Mouse (Mus musculus) heart, embryonic 15.5 days (tissue): ENCODE measurements at regions not wholly inside any gene's neighbourhood (a gene's known extent, or its start where the extent isn't known, plus 50 kb on each side); places are given as distances from the start of the nearest gene placed in this dataset.

ENCODE experiments used
- ATAC-seq: fragments of 200-750 bp; cut with Nextera tagmentation; replicated peaks from 2 replicates; pipeline ENCODE4 v1.8.0; 2017; ENCODE audit warnings: low read depth, moderate TSS enrichment; ENCODE audit not compliant: insufficient number of reproducible peaks, insufficient read depth, low FRiP score
- H3K27ac ChIP-seq: fragments of 300-500 bp; sonication (generic); 2 replicates; pipeline ENCODE4 v1.5.1; 2015; ENCODE audit warnings: mild to moderate bottlenecking, inconsistent platforms
- H3K27me3 ChIP-seq: fragments of 300-500 bp; sonication (generic); 2 replicates; pipeline ENCODE4 v1.6.1; 2015; ENCODE audit warnings: inconsistent platforms
- H3K36me3 ChIP-seq: fragments of 300-500 bp; sonication (generic); 2 replicates; pipeline ENCODE4 v1.6.1; 2015; ENCODE audit warnings: mild to moderate bottlenecking, inconsistent platforms
- H3K4me1 ChIP-seq: fragments of 300-500 bp; sonication (generic); replicated peaks from 2 replicates; pipeline ENCODE4 v1.6.1; 2015; ENCODE audit warnings: inconsistent platforms
- H3K4me2 ChIP-seq: fragments of 300-500 bp; sonication (generic); 2 replicates; pipeline ENCODE4 v1.6.1; 2015; ENCODE audit warnings: inconsistent platforms, mild to moderate bottlenecking, moderate library complexity
- H3K4me3 ChIP-seq: fragments of 300-500 bp; sonication (generic); 2 replicates; pipeline ENCODE4 v1.5.1; 2015; ENCODE audit warnings: mild to moderate bottlenecking, inconsistent platforms
- H3K9ac ChIP-seq: fragments of 300-500 bp; sonication (generic); 2 replicates; pipeline ENCODE4 v1.6.1; 2015; ENCODE audit warnings: mild to moderate bottlenecking, inconsistent platforms
- H3K9me3 ChIP-seq: fragments of 300-500 bp; sonication (generic); replicated peaks from 2 replicates; pipeline ENCODE4 v1.6.1; 2016; ENCODE audit warnings: inconsistent platforms
- WGBS: fragments of 180-500 bp; shearing (Covaris S2); methylation state at CpG from one replicate; pipeline ENCODE4 v1.1.7; 2015; ENCODE audit warnings: mixed read lengths; 5-methylcytosine and 5-hydroxymethylcytosine counted together

GRCm38 (mm10) chr5:74943737-74944403, 100.7 kb downstream of the Chic2 start:
- peaks cover 45% of the 10 kb centered on the region for H3K27me3 ChIP-seq
- no peaks in the 10 kb centered on the region for H3K36me3 ChIP-seq
- H3K4me2 ChIP-seq, result peak overlapping the region; percentile 62
- under 1% methylated on average over 23 of the region's 23 CpGs for WGBS
- ATAC-seq, result peak; percentile 91
- H3K27ac ChIP-seq, result peak overlapping the region; percentile 63
- peak overlapping the region; percentile 38; the same call in 1 of the 2 replicates for H3K9ac ChIP-seq
- no peaks in the 10 kb centered on the region for H3K9me3 ChIP-seq
- peaks cover 16% of the 10 kb centered on the region for H3K4me1 ChIP-seq
- H3K4me3 ChIP-seq, result peak overlapping the region; percentile 38

DNA sequence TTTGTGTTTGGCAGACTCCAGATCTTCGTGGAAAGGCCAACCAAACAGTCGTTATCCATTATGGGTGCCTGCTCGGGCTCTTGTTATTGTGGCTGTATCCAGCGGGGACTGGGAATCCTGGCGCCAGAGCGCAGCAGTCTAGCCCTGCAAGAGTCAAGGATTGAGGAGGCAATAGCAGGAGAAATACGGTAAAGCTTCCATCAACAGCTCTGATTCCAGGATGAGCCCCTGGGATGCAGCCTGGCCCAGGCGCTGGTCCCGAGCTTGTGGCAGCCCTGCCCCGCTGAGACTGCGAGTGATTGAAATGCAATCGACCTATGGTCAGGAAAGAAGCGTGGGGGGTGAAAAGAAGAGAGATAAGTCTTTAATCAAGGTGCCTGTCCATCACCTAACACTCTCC, 103.1 kb downstream of the Chic2 start:
- 0 out of 2 replicates have a peak, but pooled peaks have one; percentile 23 for ATAC-seq
- 4% methylated on average over 13 of the region's 13 CpGs for WGBS
- Histone ChIP-seq H3K4me2 (0 out of 2 replicates have a peak overlapping the region, but pooled peaks have one; percentile 20), H3K27ac (no peak overlapping the region), H3K4me3 (no peak overlapping the region), H3K9me3 (no peaks in the 10 kb centered on the region), H3K36me3 (no peaks in the 10 kb centered on the region), H3K9ac (no peak overlapping the region), H3K4me1 (peaks cover 16% of the 10 kb centered on the region), H3K27me3 (peaks cover 34% of the 10 kb centered on the region)

DNA sequence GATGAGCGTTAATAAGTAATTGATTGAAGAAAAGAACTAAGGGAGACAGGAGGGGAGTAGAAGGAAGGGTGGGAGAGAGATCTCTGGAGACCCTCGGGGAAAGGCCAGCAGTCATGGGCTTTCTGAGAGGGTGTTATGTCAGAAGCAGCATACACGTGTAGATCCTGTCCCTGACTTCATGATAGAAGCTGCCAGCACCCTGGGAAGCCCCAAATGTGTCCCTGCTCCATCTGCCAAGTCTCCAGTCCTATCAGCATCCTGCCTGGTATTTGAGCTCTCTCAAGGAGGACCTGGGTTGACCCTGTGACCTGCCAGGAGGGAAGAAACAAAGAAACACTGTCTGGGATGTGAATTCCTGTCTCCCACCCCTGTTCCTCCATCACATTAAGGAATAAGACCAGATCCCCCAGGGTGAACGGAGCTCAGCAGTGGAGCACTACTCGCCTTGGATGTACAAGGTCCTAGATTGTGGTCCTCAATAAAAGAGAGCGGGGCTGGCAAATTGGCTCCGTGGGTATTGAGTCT, 107.1 kb downstream of the Chic2 start:
- Histone ChIP-seq H3K36me3 (no peaks in the 10 kb centered on the region), H3K27me3 (peaks cover 15% of the 10 kb centered on the region), H3K9ac (no peak overlapping the region), H3K4me2 (no peak overlapping the region), H3K4me3 (no peak overlapping the region), H3K27ac (no peak overlapping the region), H3K9me3 (no peaks in the 10 kb centered on the region), H3K4me1 (peaks cover 11% of the 10 kb centered on the region)
- WGBS, result 50% methylated on average over 7 of the region's 7 CpGs
- ATAC-seq, result no peak

DNA sequence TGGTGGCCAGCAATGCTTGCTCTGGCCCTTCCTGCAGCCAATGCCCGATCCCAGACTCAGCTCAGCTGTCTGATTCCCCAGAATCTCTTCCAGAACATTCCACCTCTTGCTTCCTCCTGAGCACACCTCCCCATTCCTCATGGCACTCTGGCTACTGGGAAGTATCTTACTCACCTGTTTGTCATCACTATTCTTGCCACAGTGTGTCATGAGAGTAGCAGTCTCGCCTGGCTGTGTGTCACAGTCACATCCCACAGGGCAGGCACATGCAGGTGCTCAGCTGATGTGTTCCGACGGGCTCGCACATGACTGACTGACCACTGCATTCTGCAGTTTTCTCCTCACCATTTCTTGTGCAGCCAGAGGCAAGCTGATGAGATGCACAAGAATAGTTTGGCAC, 108.5 kb downstream of the Chic2 start:
- Histone ChIP-seq H3K36me3 (no peaks in the 10 kb centered on the region), H3K27me3 (peaks cover 9% of the 10 kb centered on the region), H3K9ac (no peak overlapping the region), H3K4me2 (no peak overlapping the region), H3K9me3 (no peaks in the 10 kb centered on the region), H3K27ac (peak overlapping the region; percentile 23; the same call in 1 of the 2 replicates), H3K4me3 (no peak overlapping the region), H3K4me1 (peaks cover 11% of the 10 kb centered on the region)
- 48% methylated on average over 5 of the region's 5 CpGs for WGBS
- no peak for ATAC-seq

- H3K27ac ChIP-seq, result peak overlapping the region; percentile 23; the same call in 1 of the 2 replicates
- H3K9ac ChIP-seq, result no peak overlapping the region
- no peak overlapping the region for H3K4me2 ChIP-seq
- H3K36me3 ChIP-seq, result no peaks in the 10 kb centered on the region
- H3K9me3 ChIP-seq, result no peaks in the 10 kb centered on the region
- 67% methylated on average over 8 of the region's 8 CpGs for WGBS
- H3K4me3 ChIP-seq, result no peak overlapping the region
- H3K4me1 ChIP-seq, result peaks cover 11% of the 10 kb centered on the region
- ATAC-seq, result no peak
- H3K27me3 ChIP-seq, result peaks cover 9% of the 10 kb centered on the region
These were observed 108.9 kb downstream of the Chic2 start for GRCm38 (mm10) chr5:74935676-74936075.

DNA sequence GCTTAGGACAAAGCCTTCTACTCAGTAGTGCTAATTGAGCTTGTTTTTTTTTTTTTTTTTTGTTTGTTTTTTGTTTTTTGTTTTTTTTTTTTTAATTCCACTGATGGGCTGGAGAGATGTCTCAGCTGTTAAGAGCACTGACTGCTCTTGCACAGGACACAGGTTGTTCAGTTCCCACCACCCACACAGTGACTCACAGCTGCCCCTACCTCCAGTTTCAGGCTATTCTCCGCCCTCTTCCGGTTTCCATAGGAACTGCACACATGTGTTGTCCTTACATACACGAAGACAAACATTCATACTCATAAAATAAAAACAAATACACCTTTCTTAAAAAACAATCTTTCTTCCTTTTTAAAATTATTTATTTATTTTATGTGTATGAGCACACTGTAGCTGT, 111.3 kb downstream of the Chic2 start:
- Histone ChIP-seq H3K4me1 (peaks cover 11% of the 10 kb centered on the region), H3K36me3 (no peaks in the 10 kb centered on the region), H3K4me2 (no peak overlapping the region), H3K27me3 (no peaks in the 10 kb centered on the region), H3K27ac (no peak overlapping the region), H3K9me3 (no peaks in the 10 kb centered on the region), H3K9ac (no peak overlapping the region), H3K4me3 (no peak overlapping the region)
- 94% methylated on average over 3 of the region's 3 CpGs for WGBS
- no peak for ATAC-seq

GRCm38 (mm10) chr5:74932206-74932605, 112.4 kb downstream of the Chic2 start:
- no peak for ATAC-seq
- no peak overlapping the region for H3K9ac ChIP-seq
- peak overlapping the region; percentile 41; the same call in 1 of the 2 replicates for H3K27ac ChIP-seq
- H3K27me3 ChIP-seq, result no peaks in the 10 kb centered on the region
- peak overlapping the region; percentile 46 for H3K4me2 ChIP-seq
- 53% methylated on average over 13 of the region's 13 CpGs for WGBS
- H3K4me3 ChIP-seq, result peak overlapping the region; percentile 1; the same call in 1 of the 2 replicates
- H3K9me3 ChIP-seq, result no peaks in the 10 kb centered on the region
- H3K4me1 ChIP-seq, result peaks cover 11% of the 10 kb centered on the region
- H3K36me3 ChIP-seq, result no peaks in the 10 kb centered on the region

- no peaks in the 10 kb centered on the region for H3K27me3 ChIP-seq
- 0 out of 2 replicates have a peak, but pooled peaks have one; percentile 55 for ATAC-seq
- no peaks in the 10 kb centered on the region for H3K36me3 ChIP-seq
- H3K4me1 ChIP-seq, result peaks cover 11% of the 10 kb centered on the region
- H3K9ac ChIP-seq, result no peak overlapping the region
- H3K4me2 ChIP-seq, result peak overlapping the region; percentile 46
- WGBS, result 27% methylated on average over 12 of the region's 12 CpGs
- H3K9me3 ChIP-seq, result no peaks in the 10 kb centered on the region
- peak overlapping the region; percentile 41 for H3K27ac ChIP-seq
- peak overlapping the region; percentile 1; the same call in 1 of the 2 replicates for H3K4me3 ChIP-seq
These were observed 112.8 kb downstream of the Chic2 start for GRCm38 (mm10) chr5:74931765-74932164.

- 69% methylated on average over 2 of the region's 2 CpGs for WGBS
- no peak for ATAC-seq
These were observed 117.0 kb downstream of the Chic2 start for GRCm38 (mm10) chr5:74927543-74927942.

DNA sequence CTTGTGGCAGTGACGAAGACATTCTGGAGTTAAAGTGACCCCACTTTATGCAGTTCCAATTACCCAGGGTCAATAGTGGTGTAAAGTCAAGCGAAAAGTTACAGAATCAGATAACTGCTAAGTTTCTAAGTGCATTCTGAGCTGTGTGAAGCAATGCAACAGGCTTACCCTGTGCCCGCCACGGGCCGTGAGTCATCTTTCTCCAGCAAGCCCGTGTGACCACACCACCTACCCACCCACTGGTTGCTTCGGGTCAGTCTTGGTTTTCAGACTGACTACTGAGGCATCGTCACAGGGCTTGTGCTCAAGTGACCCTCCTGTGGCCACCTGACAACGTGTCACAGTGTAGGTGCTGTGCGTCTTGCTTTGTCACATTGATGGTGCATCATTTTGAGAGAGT, 118.8 kb downstream of the Chic2 start:
- no peak for ATAC-seq
- H3K4me1 ChIP-seq, result no peaks in the 10 kb centered on the region
- 81% methylated on average over 10 of the region's 10 CpGs for WGBS

More at GRCm38 (mm10) chr5:74927543-74927942, 117.0 kb downstream of the Chic2 start:
- Histone ChIP-seq H3K4me3 (no peak overlapping the region), H3K27ac (no peak overlapping the region), H3K9me3 (no peaks in the 10 kb centered on the region), H3K9ac (no peak overlapping the region), H3K27me3 (no peaks in the 10 kb centered on the region), H3K4me1 (peaks cover 6% of the 10 kb centered on the region; the same call in 1 of the 2 replicates), H3K36me3 (no peaks in the 10 kb centered on the region), H3K4me2 (no peak overlapping the region)

DNA sequence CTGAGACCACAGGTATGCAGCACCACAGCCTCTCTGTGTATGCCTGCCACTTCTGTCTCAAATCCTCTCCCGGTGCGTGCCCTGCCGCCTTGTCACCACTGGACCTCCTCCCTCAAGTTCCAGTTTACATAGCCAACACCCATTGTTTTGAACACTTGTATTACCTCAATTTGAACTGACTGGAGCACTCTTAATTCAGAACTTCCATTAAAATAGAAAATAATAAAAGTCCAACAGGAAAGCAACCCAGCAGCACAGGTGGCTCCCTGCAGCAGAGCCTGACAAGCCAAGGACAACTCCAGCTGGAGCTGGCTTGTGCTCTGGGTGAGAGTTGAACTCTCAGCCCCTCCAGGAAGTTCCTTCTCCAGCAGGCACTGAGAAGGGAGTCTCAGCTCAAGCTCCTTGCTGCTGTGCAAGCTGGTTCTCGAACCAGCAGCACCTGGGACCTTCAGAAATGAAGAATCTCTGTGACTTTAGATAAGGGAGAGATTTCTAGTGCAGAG, 120.5 kb downstream of the Chic2 start:
- Histone ChIP-seq H3K27me3 (no peaks in the 10 kb centered on the region), H3K9ac (no peak overlapping the region), H3K4me3 (no peak overlapping the region), H3K27ac (no peak overlapping the region), H3K9me3 (no peaks in the 10 kb centered on the region), H3K36me3 (no peaks in the 10 kb centered on the region), H3K4me1 (no peaks in the 10 kb centered on the region), H3K4me2 (no peak overlapping the region)
- WGBS, result 73% methylated on average over 4 of the region's 4 CpGs
- ATAC-seq, result no peak

More for the DNA sequence above, 118.8 kb downstream of the Chic2 start:
- Histone ChIP-seq H3K4me2 (no peak overlapping the region), H3K36me3 (no peaks in the 10 kb centered on the region), H3K9me3 (no peaks in the 10 kb centered on the region), H3K4me3 (no peak overlapping the region), H3K27ac (no peak overlapping the region), H3K9ac (no peak overlapping the region), H3K27me3 (no peaks in the 10 kb centered on the region)
